8 mouse cellular contexts compared by ENCODE assay signal in genomic region chr12:3425375-3426341, GRCm38 (mm10). TPM values are rescaled to one million over a fixed set of nuclear protein-coding genes. Genes with fewer than 3 reads are reported as not detected.
A peak's percentile ranks its signal among the peaks of the same experiment; 100 is the strongest.
DNase-seq lines count a peak whose midpoint lies in the region; ATAC-seq and TF ChIP-seq lines count a peak whose summit lies in the region.

No protein-coding gene starts in this region.

- DNase-seq in urinary bladder, postnatal 14 days (ENCODE audit: low spot score) = peak; percentile 12
- no peak for DNase-seq in urinary bladder, postnatal 10 days (ENCODE audit: low spot score)
- peak; percentile 32 to 60 for DNase-seq in cerebellum, adult 2 months
- DNase-seq in heart, adult 18-20 months = peak; percentile 41 to 52
- peak; percentile 26 for DNase-seq in lung, postnatal 25 days (ENCODE audit: low spot score)
- peak; percentile 45 for DNase-seq in thymus, postnatal 0 days (ENCODE audit: low spot score)
- no peak for DNase-seq in testis, postnatal 14 days (ENCODE audit: low spot score)

- 39% methylated on average over 15 of the region's 15 CpGs for WGBS in cerebellum, adult 2 months
- 44% methylated on average over 15 of the region's 15 CpGs for WGBS in kidney, embryonic 16.5 days

- ATAC-seq in kidney, embryonic 16.5 days (ENCODE audit: low FRiP score, low TSS enrichment) = peak; percentile 44; the same call in 1 of the 2 replicates

- H3K4me2 ChIP-seq in kidney, embryonic 16.5 days (replicated peaks; ENCODE audit: low read depth, low read length) = peak overlapping the region; percentile 65

- TF ChIP-seq CTCF in cerebellum, adult 2 months (IDR thresholded peaks at IDR 0.05; ENCODE audit: borderline replicate concordance, insufficient read depth, low read depth, low read length) = peak; percentile 44; the same call in 1 of the 2 replicates

- peaks cover 3% of the 10 kb centered on the region; the same call in 1 of the 2 replicates for H3K36me3 ChIP-seq in kidney, embryonic 16.5 days (ENCODE audit: insufficient read depth, low read length)

- H3K9ac ChIP-seq in kidney, embryonic 16.5 days (replicated peaks; ENCODE audit: low read length) = peak overlapping the region; percentile 65

- 0 out of 2 replicates have a peak, but pooled peaks cover 3% of the 10 kb centered on the region for H3K4me1 ChIP-seq in cerebellum, adult 2 months (ENCODE audit: control insufficient read depth, insufficient read depth, low read length)
- H3K4me1 ChIP-seq in kidney, embryonic 16.5 days (ENCODE audit: insufficient read depth, low read length) = 0 out of 2 replicates have a peak, but pooled peaks cover 8% of the 10 kb centered on the region

- no peaks in the 10 kb centered on the region for H3K9me3 ChIP-seq in kidney, embryonic 16.5 days (ENCODE audit: low read length)

- H3K27ac ChIP-seq in cerebellum, adult 2 months (ENCODE audit: insufficient read depth, low read length) = 0 out of 2 replicates have a peak overlapping the region, but pooled peaks have one; percentile 3
- peak overlapping the region; percentile 98 for H3K27ac ChIP-seq in kidney, embryonic 16.5 days (ENCODE audit: low read length)

- H3K27me3 ChIP-seq in cerebellum, adult 2 months (ENCODE audit: control insufficient read depth, insufficient read depth, low read length) = no peaks in the 10 kb centered on the region
- H3K27me3 ChIP-seq in kidney, embryonic 16.5 days (ENCODE audit: insufficient read depth, low read length) = no peaks in the 10 kb centered on the region

- TF ChIP-seq POLR2A in cerebellum, adult 2 months (IDR thresholded peaks at IDR 0.05; ENCODE audit: borderline replicate concordance, insufficient read depth, low read length) = no peak

- H3K4me3 ChIP-seq in cerebellum, adult 2 months (replicated peaks; ENCODE audit: insufficient read depth, low read depth, low read length) = peak overlapping the region; percentile 55
- peak overlapping the region; percentile 96 for H3K4me3 ChIP-seq in kidney, embryonic 16.5 days (ENCODE audit: low read length)

RNA-seq across cellular contexts. Expression of gene Asxl2, which starts 1.0 kb away (rescaled TPM):
- 13.7 and 14.2 TPM in 2 replicates for polyA plus RNA-seq in cerebellum, adult 2 months (2012; rRNA removed)
- total RNA-seq in heart, adult 18-20 months (2021) = 10 to 100 TPM; 19.0 to 20.6 TPM
- 15.0 and 20.7 TPM in 2 replicates for polyA plus RNA-seq in kidney, embryonic 16.5 days (2015; fragmentation: Nextera tagmentation; extraction: Ambion mirVana)
- polyA plus RNA-seq in thymus, postnatal 0 days (2015; fragmentation: Nextera tagmentation; extraction: Ambion mirVana) = 13.5 and 17.6 TPM in 2 replicates

Comparison
In these comparisons a context has a peak if more than half of its experiments do, and no peak if none do; other contexts are left out.
1. DNase-seq: peak in urinary bladder, postnatal 14 days (single experiment), cerebellum, adult 2 months (2 of 2), heart, adult 18-20 months (2 of 2), lung, postnatal 25 days (single experiment) and thymus, postnatal 0 days (single experiment); none in urinary bladder, postnatal 10 days (single experiment) and testis, postnatal 14 days (single experiment).